Mouse (Mus musculus) neural tube, embryonic 12.5 days (tissue): ENCODE measurements around the gene Ak6. TPM values are rescaled to one million over a fixed set of nuclear protein-coding genes. Genes with fewer than 3 reads are reported as not detected.

Source experiments
- ATAC-seq: fragments of 200-750 bp; cut with Nextera tagmentation; 2 replicates; pipeline ENCODE4 v1.8.0; 2017; ENCODE audit warnings: low read depth, mild to moderate bottlenecking, moderate TSS enrichment, moderate library complexity; ENCODE audit not compliant: low FRiP score
- H3K27ac ChIP-seq: fragments of 300-500 bp; sonication (generic); 2 replicates; pipeline ENCODE4 v1.5.1; 2016
- H3K27me3 ChIP-seq: fragments of 300-500 bp; sonication (generic); replicated peaks from 2 replicates; pipeline ENCODE4 v1.6.1; 2016; ENCODE audit warnings: mild to moderate bottlenecking
- H3K36me3 ChIP-seq: fragments of 300-500 bp; sonication (generic); 2 replicates; pipeline ENCODE4 v1.6.1; 2016; ENCODE audit warnings: mild to moderate bottlenecking
- H3K4me1 ChIP-seq: fragments of 300-500 bp; sonication (generic); 2 replicates; pipeline ENCODE4 v1.6.1; 2016
- H3K4me2 ChIP-seq: fragments of 300-500 bp; sonication (generic); replicated peaks from 2 replicates; pipeline ENCODE4 v1.6.1; 2016; ENCODE audit warnings: mild to moderate bottlenecking
- H3K4me3 ChIP-seq: fragments of 300-500 bp; sonication (generic); 2 replicates; pipeline ENCODE4 v1.5.1; 2016
- H3K9ac ChIP-seq: fragments of 300-500 bp; sonication (generic); 2 replicates; pipeline ENCODE4 v1.6.1; 2016; ENCODE audit warnings: mild to moderate bottlenecking
- H3K9me3 ChIP-seq: fragments of 300-500 bp; sonication (generic); 2 replicates; pipeline ENCODE4 v1.6.1; 2016; ENCODE audit warnings: mild to moderate bottlenecking
- WGBS: fragments of 180-500 bp; shearing (Covaris S2); methylation state at CpG from one replicate; pipeline ENCODE4 v1.1.7; 2016; 5-methylcytosine and 5-hydroxymethylcytosine counted together
- polyA plus RNA-seq: library from polyadenylated mRNA; unstranded; fragments of >200 nt; fragmentation: Nextera tagmentation; extraction: Ambion mirVana; gene quantifications from 2 replicates; pipeline ENCODE4 v1.2.1, GENCODE M21; 2016

The Ak6 gene
- polyA plus RNA-seq, 1 experiment from 2014 or later: 293 TPM

- no peak for ATAC-seq
- Histone ChIP-seq H3K27me3 (no peaks in the 10 kb centered on the region), H3K4me3 (no peak overlapping the region), H3K4me2 (no peak overlapping the region), H3K27ac (no peak overlapping the region), H3K4me1 (no peaks in the 10 kb centered on the region), H3K36me3 (no peaks in the 10 kb centered on the region), H3K9me3 (no peaks in the 10 kb centered on the region), H3K9ac (no peak overlapping the region)
- WGBS: 91% methylated on average over 15 of the region's 15 CpGs
These were observed 25.3 kb downstream of the Ak6 start for GRCm38 (mm10) chr13:100675936-100676635.

GRCm38 (mm10) chr13:100681615-100682014, 30.8 kb downstream of the Ak6 start:
- 87% methylated on average over 8 of the region's 8 CpGs for WGBS
- no peaks in the 10 kb centered on the region for H3K9me3 ChIP-seq
- no peak for ATAC-seq
- H3K27me3 ChIP-seq: no peaks in the 10 kb centered on the region
- H3K4me1 ChIP-seq: no peaks in the 10 kb centered on the region
- H3K36me3 ChIP-seq: no peaks in the 10 kb centered on the region
- H3K4me2 ChIP-seq: no peak overlapping the region
- H3K9ac ChIP-seq: no peak overlapping the region
- H3K4me3 ChIP-seq: no peak overlapping the region
- no peak overlapping the region for H3K27ac ChIP-seq

- no peak for ATAC-seq
- 83% methylated on average over 2 of the region's 2 CpGs for WGBS
- Histone ChIP-seq H3K9me3 (no peaks in the 10 kb centered on the region), H3K36me3 (no peaks in the 10 kb centered on the region), H3K4me1 (no peaks in the 10 kb centered on the region), H3K9ac (no peak overlapping the region), H3K27me3 (no peaks in the 10 kb centered on the region), H3K4me2 (no peak overlapping the region), H3K4me3 (no peak overlapping the region), H3K27ac (no peak overlapping the region)
These were observed 32.1 kb downstream of the Ak6 start for GRCm38 (mm10) chr13:100682837-100683236.

GRCm38 (mm10) chr13:100684355-100684754, 33.6 kb downstream of the Ak6 start:
- Histone ChIP-seq H3K4me2 (no peak overlapping the region), H3K4me1 (no peaks in the 10 kb centered on the region), H3K4me3 (no peak overlapping the region), H3K9ac (no peak overlapping the region), H3K27ac (no peak overlapping the region), H3K27me3 (no peaks in the 10 kb centered on the region), H3K36me3 (no peaks in the 10 kb centered on the region), H3K9me3 (no peaks in the 10 kb centered on the region)
- WGBS: 68% methylated on average over 2 of the region's 2 CpGs
- no peak for ATAC-seq

- Histone ChIP-seq H3K27ac (no peak overlapping the region), H3K4me3 (no peak overlapping the region), H3K4me1 (no peaks in the 10 kb centered on the region), H3K36me3 (no peaks in the 10 kb centered on the region), H3K27me3 (no peaks in the 10 kb centered on the region), H3K9ac (no peak overlapping the region), H3K4me2 (no peak overlapping the region), H3K9me3 (no peaks in the 10 kb centered on the region)
- ATAC-seq: no peak
- WGBS: 72% methylated on average over 7 of the region's 7 CpGs
These were observed 36.7 kb downstream of the Ak6 start for GRCm38 (mm10) chr13:100687513-100687912.

- Histone ChIP-seq H3K27me3 (no peaks in the 10 kb centered on the region), H3K4me1 (no peaks in the 10 kb centered on the region), H3K4me2 (no peak overlapping the region), H3K4me3 (no peak overlapping the region), H3K36me3 (peaks cover 45% of the 10 kb centered on the region), H3K27ac (no peak overlapping the region), H3K9me3 (no peaks in the 10 kb centered on the region), H3K9ac (no peak overlapping the region)
- ATAC-seq: no peak
- 98% methylated on average over 3 of the region's 3 CpGs for WGBS
These were observed 46.8 kb downstream of the Ak6 start for GRCm38 (mm10) chr13:100697541-100697940.

- Histone ChIP-seq H3K9me3 (no peaks in the 10 kb centered on the region), H3K27ac (no peak overlapping the region), H3K27me3 (no peaks in the 10 kb centered on the region), H3K4me3 (no peak overlapping the region), H3K9ac (no peak overlapping the region), H3K4me1 (no peaks in the 10 kb centered on the region), H3K36me3 (peaks cover 56% of the 10 kb centered on the region), H3K4me2 (no peak overlapping the region)
- 95% methylated on average over 10 of the region's 10 CpGs for WGBS
- ATAC-seq: no peak
These were observed 48.1 kb downstream of the Ak6 start for GRCm38 (mm10) chr13:100698866-100699265.

GRCm38 (mm10) chr13:100703468-100703867, 52.7 kb downstream of the Ak6 start:
- H3K4me2 ChIP-seq: no peak overlapping the region
- H3K27ac ChIP-seq: no peak overlapping the region
- 92% methylated on average over 2 of the region's 2 CpGs for WGBS
- no peaks in the 10 kb centered on the region for H3K27me3 ChIP-seq
- peaks cover 74% of the 10 kb centered on the region for H3K36me3 ChIP-seq
- no peaks in the 10 kb centered on the region for H3K9me3 ChIP-seq
- ATAC-seq: no peak
- no peak overlapping the region for H3K9ac ChIP-seq
- no peak overlapping the region for H3K4me3 ChIP-seq
- H3K4me1 ChIP-seq: no peaks in the 10 kb centered on the region

GRCm38 (mm10) chr13:100706206-100706605, 55.4 kb downstream of the Ak6 start:
- no peak overlapping the region for H3K9ac ChIP-seq
- H3K9me3 ChIP-seq: no peaks in the 10 kb centered on the region
- H3K36me3 ChIP-seq: peaks cover 82% of the 10 kb centered on the region
- no peaks in the 10 kb centered on the region for H3K4me1 ChIP-seq
- ATAC-seq: no peak
- H3K4me3 ChIP-seq: no peak overlapping the region
- H3K27me3 ChIP-seq: no peaks in the 10 kb centered on the region
- H3K27ac ChIP-seq: no peak overlapping the region
- H3K4me2 ChIP-seq: no peak overlapping the region
- WGBS: 96% methylated on average over 7 of the region's 7 CpGs

GRCm38 (mm10) chr13:100715467-100715866, 64.7 kb downstream of the Ak6 start:
- H3K4me1 ChIP-seq: no peaks in the 10 kb centered on the region
- H3K27ac ChIP-seq: no peak overlapping the region
- WGBS: 91% methylated on average over 6 of the region's 6 CpGs
- no peaks in the 10 kb centered on the region for H3K27me3 ChIP-seq
- H3K4me3 ChIP-seq: no peak overlapping the region
- H3K36me3 ChIP-seq: peaks cover 75% of the 10 kb centered on the region
- H3K9ac ChIP-seq: no peak overlapping the region
- H3K9me3 ChIP-seq: no peaks in the 10 kb centered on the region
- H3K4me2 ChIP-seq: no peak overlapping the region
- ATAC-seq: no peak

Other genes with a start within 250 kb of the Ak6 start
- 0.06 TPM in 1 of 2 replicates, not detected in the other for gene Naip1, start 198.1 kb upstream of the Ak6 start, polyA plus RNA-seq
- 75.2 and 81.9 TPM in 2 replicates for gene Gtf2h2, start 158.4 kb upstream of the Ak6 start, polyA plus RNA-seq
- 1.6 and 1.8 TPM in 2 replicates for gene Ocln, start 98.3 kb upstream of the Ak6 start, polyA plus RNA-seq
- 1.5 and 2.1 TPM in 2 replicates for gene Marveld2, start 34.0 kb upstream of the Ak6 start, polyA plus RNA-seq
- gene Rad17, start 72 bp downstream of the Ak6 start, polyA plus RNA-seq: 20.9 and 24.0 TPM in 2 replicates
- 21.6 and 23.0 TPM in 2 replicates for gene Taf9, start 600 bp downstream of the Ak6 start, polyA plus RNA-seq
- gene Ccdc125, start 18.7 kb downstream of the Ak6 start, polyA plus RNA-seq: 2.0 and 2.3 TPM in 2 replicates
- gene Cdk7, start 80.0 kb downstream of the Ak6 start, polyA plus RNA-seq: 63.5 and 65.4 TPM in 2 replicates
- gene Mrps36, start 93.7 kb downstream of the Ak6 start, polyA plus RNA-seq: 135 and 144 TPM in 2 replicates
- 27.8 and 27.9 TPM in 2 replicates for gene Cenph, start 124.9 kb downstream of the Ak6 start, polyA plus RNA-seq
- 197 and 198 TPM in 2 replicates for gene Ccnb1, start 135.6 kb downstream of the Ak6 start, polyA plus RNA-seq
- gene Slc30a5, start 182.4 kb downstream of the Ak6 start, polyA plus RNA-seq: 42.2 and 43.7 TPM in 2 replicates